Comparison of ENCODE assay signal across 28 mouse cellular contexts in genomic region chr12:17736859-17737577, GRCm38 (mm10). TPM values are rescaled to one million over a fixed set of nuclear protein-coding genes. Genes with fewer than 3 reads are reported as not detected.
DNase-seq lines count a peak whose midpoint lies in the region; ATAC-seq and TF ChIP-seq lines count a peak whose summit lies in the region.
"Had no signal": no experiment of that assay in that cellular context is flagged by ENCODE, and none has a peak within 500 bp of the region (broad histone marks: within the 10 kb centered on the region; RNA-seq: fewer than 3 reads in every experiment).

No protein-coding gene starts in this region.

- no peak overlapping the region for H3K9ac ChIP-seq in heart, postnatal 0 days (replicated peaks; ENCODE audit: low read depth, low read length)
- H3K9ac ChIP-seq in midbrain, embryonic 11.5 days (ENCODE audit: low read length), result no peak overlapping the region
- H3K9ac ChIP-seq in midbrain, embryonic 14.5 days (replicated peaks; ENCODE audit: low read length), result no peak overlapping the region
- no peak overlapping the region for H3K9ac ChIP-seq in stomach, embryonic 16.5 days (ENCODE audit: low read length)
- H3K9ac ChIP-seq: forebrain, embryonic 13.5 days; heart, embryonic 12.5 days; hindbrain, embryonic 14.5 days; midbrain, embryonic 13.5 days; neural tube, embryonic 12.5 days had no signal

- intact Hi-C loops in heart, postnatal 10 days (cut with DNase I), result no loop called here

- no peaks in the 10 kb centered on the region for H3K27me3 ChIP-seq in heart, postnatal 0 days (ENCODE audit: control insufficient read depth, insufficient read depth, low read length)
- no peaks in the 10 kb centered on the region for H3K27me3 ChIP-seq in midbrain, embryonic 11.5 days (ENCODE audit: control insufficient read depth, insufficient read depth, low read length)
- H3K27me3 ChIP-seq in midbrain, embryonic 14.5 days (ENCODE audit: control insufficient read depth, insufficient read depth, low read length), result no peaks in the 10 kb centered on the region
- H3K27me3 ChIP-seq in stomach, embryonic 16.5 days (ENCODE audit: control insufficient read depth, insufficient read depth, low read length), result no peaks in the 10 kb centered on the region
- H3K27me3 ChIP-seq: forebrain, embryonic 13.5 days; heart, embryonic 12.5 days; midbrain, embryonic 13.5 days; neural tube, embryonic 12.5 days; Patski had no signal

- no peak for TF ChIP-seq EP300 in heart, postnatal 0 days (IDR thresholded peaks at IDR 0.05; ENCODE audit: low read depth)

- no peaks in the 10 kb centered on the region for H3K36me3 ChIP-seq in heart, postnatal 0 days (replicated peaks; ENCODE audit: control insufficient read depth, insufficient read depth, low read length)
- no peaks in the 10 kb centered on the region for H3K36me3 ChIP-seq in midbrain, embryonic 11.5 days (ENCODE audit: control insufficient read depth, insufficient read depth, low read length)
- no peaks in the 10 kb centered on the region for H3K36me3 ChIP-seq in midbrain, embryonic 14.5 days (ENCODE audit: control insufficient read depth, insufficient read depth, low read length)
- H3K36me3 ChIP-seq in stomach, embryonic 16.5 days (ENCODE audit: control insufficient read depth, insufficient read depth, low read length), result no peaks in the 10 kb centered on the region
- H3K36me3 ChIP-seq: G1E; heart, embryonic 12.5 days; limb, embryonic 10.5 days; midbrain, embryonic 13.5 days; neural tube, embryonic 12.5 days had no signal

- WGBS in heart, postnatal 0 days, result 74% methylated on average over 10 of the region's 10 CpGs
- 75% methylated on average over 10 of the region's 10 CpGs for WGBS in midbrain, embryonic 11.5 days
- 84% methylated on average over 10 of the region's 10 CpGs for WGBS in midbrain, embryonic 14.5 days
- WGBS in stomach, embryonic 16.5 days, result 65% methylated on average over 10 of the region's 10 CpGs

- TF ChIP-seq CTCF in heart, postnatal 0 days (IDR thresholded peaks at IDR 0.05; ENCODE audit: low read depth), result no peak

- peak overlapping the region; percentile 22; the same call in 1 of the 2 replicates for H3K27ac ChIP-seq in heart, postnatal 0 days (ENCODE audit: low read depth)
- H3K27ac ChIP-seq in midbrain, embryonic 11.5 days (ENCODE audit: low read depth, low read length), result no peak overlapping the region
- no peak overlapping the region for H3K27ac ChIP-seq in midbrain, embryonic 14.5 days (replicated peaks; ENCODE audit: low read depth, low read length)
- H3K27ac ChIP-seq in stomach, embryonic 16.5 days (ENCODE audit: low read length), result peak overlapping the region; percentile 18
- H3K27ac ChIP-seq: forebrain, embryonic 13.5 days; hindbrain, embryonic 14.5 days; kidney, postnatal 0 days; left cerebral cortex, adult 2 months; limb, embryonic 10.5 days; midbrain, embryonic 13.5 days; neural tube, embryonic 12.5 days had no signal

- no peak overlapping the region for H3K4me3 ChIP-seq in heart, postnatal 0 days (ENCODE audit: low read depth, low read length)
- H3K4me3 ChIP-seq in midbrain, embryonic 11.5 days (ENCODE audit: low read depth, low read length), result no peak overlapping the region
- no peak overlapping the region for H3K4me3 ChIP-seq in midbrain, embryonic 14.5 days (replicated peaks; ENCODE audit: low read depth, low read length)
- H3K4me3 ChIP-seq in stomach, embryonic 16.5 days (replicated peaks; ENCODE audit: low read length), result no peak overlapping the region
- H3K4me3 ChIP-seq: forebrain, embryonic 13.5 days; heart, embryonic 12.5 days; left cerebral cortex, adult 2 months; limb, embryonic 10.5 days; midbrain, embryonic 13.5 days; neural tube, embryonic 12.5 days had no signal

- H3K4me1 ChIP-seq in heart, postnatal 0 days (ENCODE audit: control insufficient read depth, insufficient read depth), result peaks cover 5% of the 10 kb centered on the region
- H3K4me1 ChIP-seq in midbrain, embryonic 11.5 days (ENCODE audit: control insufficient read depth, insufficient read depth, low read length), result peaks cover 5% of the 10 kb centered on the region
- H3K4me1 ChIP-seq in midbrain, embryonic 14.5 days (ENCODE audit: control insufficient read depth, insufficient read depth, low read length), result peaks cover 8% of the 10 kb centered on the region; the same call in 1 of the 2 replicates
- peaks cover 50% of the 10 kb centered on the region for H3K4me1 ChIP-seq in stomach, embryonic 16.5 days (ENCODE audit: control insufficient read depth, insufficient read depth, low read length)
- H3K4me1 ChIP-seq: neural tube, embryonic 12.5 days had no signal

- no peaks in the 10 kb centered on the region for H3K9me3 ChIP-seq in heart, postnatal 0 days (replicated peaks; ENCODE audit: control insufficient read depth, low read length)
- no peaks in the 10 kb centered on the region for H3K9me3 ChIP-seq in midbrain, embryonic 11.5 days (ENCODE audit: control insufficient read depth, low read length)
- H3K9me3 ChIP-seq in midbrain, embryonic 14.5 days (ENCODE audit: control insufficient read depth, low read length), result no peaks in the 10 kb centered on the region
- H3K9me3 ChIP-seq in stomach, embryonic 16.5 days (replicated peaks; ENCODE audit: control insufficient read depth, low read length), result no peaks in the 10 kb centered on the region
- H3K9me3 ChIP-seq: forebrain, embryonic 13.5 days; heart, embryonic 12.5 days; limb, embryonic 10.5 days; midbrain, embryonic 13.5 days; neural tube, embryonic 12.5 days had no signal

- no peak for DNase-seq in heart, postnatal 0 days (ENCODE audit: low spot score)
- no peak for DNase-seq in heart, postnatal 10 days
- no peak for DNase-seq in midbrain, embryonic 11.5 days (ENCODE audit: low spot score, missing footprints)
- no peak for DNase-seq in midbrain, embryonic 14.5 days
- DNase-seq in thymus, postnatal 4 days, result peak; percentile 59
- no peak for DNase-seq in frontal cortex, postnatal 14 days (ENCODE audit: low spot score in 2 of 2)
- DNase-seq in left cerebral cortex, adult 8-10 months (ENCODE audit: low spot score in 2 of 2), result no peak
- DNase-seq: adrenal gland, adult 2 months; cerebellum, adult 11-12 months; cerebellum, postnatal 14 days; gastrocnemius, postnatal 14 days; heart, adult 11 months; heart, postnatal 36 days; kidney, adult 2 months; layer of hippocampus, adult 9-11 months; lung, postnatal 10 days; right cerebral cortex, postnatal 14 days had no signal

- H3K4me2 ChIP-seq in heart, postnatal 0 days (ENCODE audit: low read depth, low read length), result no peak overlapping the region
- no peak overlapping the region for H3K4me2 ChIP-seq in midbrain, embryonic 11.5 days
- no peak overlapping the region for H3K4me2 ChIP-seq in midbrain, embryonic 14.5 days (ENCODE audit: low read length)
- no peak overlapping the region for H3K4me2 ChIP-seq in stomach, embryonic 16.5 days (ENCODE audit: low read depth, low read length)
- H3K4me2 ChIP-seq: forebrain, embryonic 13.5 days; heart, embryonic 12.5 days; hindbrain, embryonic 14.5 days; midbrain, embryonic 13.5 days; neural tube, embryonic 12.5 days had no signal

- ATAC-seq in heart, postnatal 0 days (ENCODE audit: insufficient read depth, low read depth), result no peak
- ATAC-seq in midbrain, embryonic 11.5 days (ENCODE audit: low FRiP score), result peak; percentile 34; the same call in 1 of the 2 replicates
- ATAC-seq in midbrain, embryonic 14.5 days (ENCODE audit: low FRiP score, low TSS enrichment), result no peak
- ATAC-seq in stomach, embryonic 16.5 days (ENCODE audit: insufficient read depth, low FRiP score), result no peak
- ATAC-seq: forebrain, embryonic 13.5 days; Patski had no signal

RNA-seq across cellular contexts. Expression of gene Hpcal1, which starts 46.4 kb away (rescaled TPM):
- 14.8 and 19.1 TPM in 2 replicates for total RNA-seq in heart, postnatal 0 days (2014; rRNA removed; ENCODE audit: low replicate concordance)
- polyA plus RNA-seq in heart, postnatal 0 days (2015; fragmentation: Nextera tagmentation; extraction: Ambion mirVana), result 21.9 and 22.5 TPM in 2 replicates
- 10 to 100 TPM; 22.7 to 31.7 TPM for total RNA-seq in heart, postnatal 10 days (2021)
- polyA plus RNA-seq in midbrain, embryonic 11.5 days (2014; fragmentation: Nextera tagmentation; extraction: Ambion mirVana), result 36.4 and 39.1 TPM in 2 replicates
- polyA plus RNA-seq in midbrain, embryonic 14.5 days (2014; fragmentation: Nextera tagmentation; extraction: Ambion mirVana), result 93.3 and 108 TPM in 2 replicates
- 64.1 and 72.2 TPM in 2 replicates for polyA plus RNA-seq in stomach, embryonic 16.5 days (2015; fragmentation: Nextera tagmentation; extraction: Ambion mirVana)
- total RNA-seq in left cerebral cortex, adult 8-10 months (2022), result 10 to 100 TPM; 64.4 to 81.1 (median 79.0) TPM
- total RNA-seq: G1E had no signal
- polyA plus RNA-seq: G1E had no signal

Comparison
In these comparisons a context has a peak if more than half of its experiments do, and no peak if none do; other contexts are left out.
1. H3K27ac ChIP-seq: peak in heart, postnatal 0 days (single experiment) and stomach, embryonic 16.5 days (single experiment); none in midbrain, embryonic 11.5 days (single experiment) and midbrain, embryonic 14.5 days (single experiment).